Mouse (Mus musculus) cerebellum, postnatal 4 days (tissue): ENCODE measurements around the gene Gpa33.

ENCODE experiments used
- DNase-seq, 2 experiments: peaks; one replicate each; pipeline ENCODE4 v3.0.0; 2022; ENCODE audit warnings: low spot score in 2 of 2, mixed read lengths in 1 of 2

Gpa33 gene

GRCm38 (mm10) chr1:166165159-166165558 lies 35.1 kb downstream of the Gpa33 start:
- DNase-seq: no peak

- DNase-seq: no peak
Observed at GRCm38 (mm10) chr1:166167405-166167804, 37.4 kb downstream of the Gpa33 start.

DNA sequence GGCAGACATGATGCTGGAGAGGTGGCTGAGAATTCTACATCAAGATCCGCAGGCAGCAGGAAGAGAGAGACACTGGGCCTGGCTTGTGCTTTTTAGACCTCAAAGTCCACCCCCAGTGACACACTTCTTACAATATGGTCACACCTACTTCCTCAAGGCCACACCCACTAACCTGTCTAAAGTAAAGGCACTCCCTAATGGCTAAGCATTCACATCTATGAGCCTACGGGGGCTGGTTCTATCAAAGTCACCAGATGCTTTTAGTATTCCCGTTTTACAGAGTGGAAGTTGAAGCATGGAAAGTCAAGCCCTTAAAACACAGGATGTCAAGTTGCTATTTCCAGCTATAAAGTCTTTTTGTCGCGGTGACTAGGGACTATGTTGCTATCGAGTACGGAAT lies 38.0 kb downstream of the Gpa33 start:
- no peak for DNase-seq

DNA sequence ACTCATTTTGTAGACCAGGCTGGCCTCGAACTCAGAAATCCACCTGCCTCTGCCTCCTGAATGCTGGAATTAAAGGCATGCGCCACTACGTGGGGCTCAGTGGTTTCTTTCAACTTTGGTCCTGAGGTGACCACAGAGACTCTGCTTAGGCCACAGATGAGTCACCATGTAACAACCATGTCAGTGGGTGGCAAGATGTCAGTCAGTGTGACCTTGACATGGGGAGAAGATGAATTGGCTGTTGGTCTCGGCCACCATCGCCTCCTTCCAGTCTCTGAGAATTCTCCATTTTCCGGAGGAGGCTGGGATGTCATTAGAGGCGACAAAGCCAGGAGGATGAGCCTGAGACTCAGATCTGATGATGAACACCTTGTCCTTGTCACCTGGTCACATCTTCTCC lies 39.7 kb downstream of the Gpa33 start:
- no peak for DNase-seq

GRCm38 (mm10) chr1:166170852-166171251 lies 40.8 kb downstream of the Gpa33 start:
- DNase-seq: no peak

- no peak for DNase-seq
Observed at GRCm38 (mm10) chr1:166172992-166173391, 43.0 kb downstream of the Gpa33 start.

DNA sequence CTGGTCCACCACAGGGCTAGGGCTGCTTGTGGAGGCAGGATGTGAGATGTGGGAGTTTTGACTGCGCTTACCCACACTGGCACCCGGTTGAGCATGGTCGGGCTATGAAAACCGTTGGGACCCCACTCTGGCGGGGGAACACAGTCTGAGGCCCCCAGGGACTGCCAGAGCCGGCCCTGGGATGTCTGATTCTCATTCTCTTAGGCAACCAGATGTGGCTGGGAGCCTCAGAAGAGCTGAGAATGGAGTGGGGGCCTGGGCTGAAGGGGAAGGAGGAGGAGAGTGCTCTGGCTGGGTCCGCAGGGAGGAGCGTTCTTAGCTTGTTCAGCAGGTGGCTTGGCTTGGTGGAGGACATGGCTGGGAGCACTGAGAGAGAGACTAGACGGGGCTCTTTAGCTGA lies 43.6 kb downstream of the Gpa33 start:
- DNase-seq: no peak

GRCm38 (mm10) chr1:166181510-166181909 lies 51.5 kb downstream of the Gpa33 start:
- DNase-seq: no peak

- DNase-seq: no peak
Observed at GRCm38 (mm10) chr1:166182952-166183627, 53.1 kb downstream of the Gpa33 start.

GRCm38 (mm10) chr1:166184391-166185229 lies 54.6 kb downstream of the Gpa33 start:
- DNase-seq: no peak

GRCm38 (mm10) chr1:166185357-166185756 lies 55.3 kb downstream of the Gpa33 start:
- DNase-seq: no peak

- no peak for DNase-seq
Observed at GRCm38 (mm10) chr1:166189821-166190220, 59.8 kb downstream of the Gpa33 start.

- no peak for DNase-seq
Observed at GRCm38 (mm10) chr1:166204171-166204570, 74.1 kb downstream of the Gpa33 start.

GRCm38 (mm10) chr1:166205159-166205558 lies 75.1 kb downstream of the Gpa33 start:
- no peak for DNase-seq

DNA sequence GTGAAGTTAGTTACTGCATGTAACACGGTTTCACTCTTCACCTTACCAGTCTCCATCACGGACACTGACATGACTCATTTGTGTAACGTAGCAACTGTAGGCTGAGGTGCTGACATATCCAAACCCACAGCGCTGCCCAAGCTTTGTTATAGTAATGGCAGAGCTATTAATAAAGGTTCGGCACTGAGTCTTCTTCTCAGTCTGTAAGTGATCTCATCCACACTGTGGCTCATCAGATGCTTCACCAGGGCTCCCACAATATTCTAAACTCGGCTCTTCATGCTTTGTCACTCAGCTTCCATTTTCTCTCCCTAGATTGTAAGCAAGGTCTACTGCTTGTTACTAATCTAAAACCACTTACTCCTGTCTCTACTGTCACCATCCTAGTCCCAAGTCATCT lies 79.3 kb downstream of the Gpa33 start:
- DNase-seq: no peak

- no peak for DNase-seq
Observed at GRCm38 (mm10) chr1:166214181-166214580, 84.1 kb downstream of the Gpa33 start.
